Mouse (Mus musculus): Measurements from ENCODE around the gene BC037034.

GRCm38 (mm10) chr5:138262001-138262400, 1.8 kb downstream of the BC037034 start:
- no peak for TF ChIP-seq CTCF (conservative IDR thresholded peaks at IDR 0.05; ENCODE audit: low read length)
- TF ChIP-seq POU5F1 (IDR thresholded peaks at IDR 0.05; ENCODE audit: borderline replicate concordance, low read length), result no peak
- TF ChIP-seq NANOG (IDR thresholded peaks at IDR 0.05; ENCODE audit: borderline replicate concordance, low read length), result no peak
